Mouse (Mus musculus): ENCODE measurements at regions not wholly inside any gene's neighbourhood (a gene's known extent, or its start where the extent isn't known, plus 50 kb on each side); places are given as distances from the start of the nearest gene placed in this dataset.
"Not testable (repeated sequence)": the region's sequence is repeated elsewhere in the genome, so short reads cannot be mapped to it uniquely, and the experiment has no call there.

- no peak for DNase-seq (ENCODE audit: low spot score in 2 of 2)
Observed at GRCm38 (mm10) chr13:113484159-113484762, 134.1 kb downstream of the Snx18 start.

- no peak for DNase-seq (ENCODE audit: low spot score in 2 of 2)
Observed at GRCm38 (mm10) chr13:113482911-113483310, 135.5 kb downstream of the Snx18 start.

- no peak for DNase-seq (ENCODE audit: low spot score in 2 of 2)
Observed at GRCm38 (mm10) chr13:113477901-113478510, 140.4 kb downstream of the Snx18 start.

DNA sequence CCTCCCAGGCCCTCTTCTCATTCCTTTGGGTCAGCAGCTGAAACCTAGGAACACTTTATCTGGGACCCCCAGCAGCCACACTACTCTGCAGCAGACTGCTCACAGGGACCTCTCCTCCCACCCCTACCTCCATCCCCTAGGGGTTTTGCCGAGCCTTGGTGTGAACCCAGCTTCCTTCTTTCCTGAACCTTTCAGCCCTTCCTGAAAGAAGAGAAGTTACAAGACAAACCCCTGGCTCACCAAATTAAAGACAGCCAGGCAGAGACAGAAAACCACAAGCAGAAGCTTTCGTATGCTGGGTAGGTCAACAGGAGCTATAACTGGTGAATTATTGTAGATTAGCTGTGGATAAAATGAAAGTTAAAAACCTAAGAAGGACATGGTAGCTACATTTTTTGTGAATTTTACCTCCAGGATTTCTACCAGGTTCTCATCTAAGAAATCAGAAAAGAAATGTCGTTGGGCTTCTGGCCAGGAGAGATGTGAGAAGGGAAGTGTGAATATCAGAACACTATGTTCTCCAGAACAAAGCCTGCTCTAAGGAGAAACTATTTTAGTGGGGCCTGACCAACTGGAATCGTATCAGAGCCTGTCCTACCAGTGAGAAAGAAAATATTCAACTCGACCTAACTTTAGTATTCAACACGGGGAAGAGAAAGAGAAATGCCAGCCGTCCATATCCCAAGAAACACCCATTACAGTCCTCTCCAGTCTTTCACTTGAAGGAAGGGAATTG, 147.4 kb downstream of the Snx18 start:
- no peak for DNase-seq (ENCODE audit: low spot score in 2 of 2)

DNA sequence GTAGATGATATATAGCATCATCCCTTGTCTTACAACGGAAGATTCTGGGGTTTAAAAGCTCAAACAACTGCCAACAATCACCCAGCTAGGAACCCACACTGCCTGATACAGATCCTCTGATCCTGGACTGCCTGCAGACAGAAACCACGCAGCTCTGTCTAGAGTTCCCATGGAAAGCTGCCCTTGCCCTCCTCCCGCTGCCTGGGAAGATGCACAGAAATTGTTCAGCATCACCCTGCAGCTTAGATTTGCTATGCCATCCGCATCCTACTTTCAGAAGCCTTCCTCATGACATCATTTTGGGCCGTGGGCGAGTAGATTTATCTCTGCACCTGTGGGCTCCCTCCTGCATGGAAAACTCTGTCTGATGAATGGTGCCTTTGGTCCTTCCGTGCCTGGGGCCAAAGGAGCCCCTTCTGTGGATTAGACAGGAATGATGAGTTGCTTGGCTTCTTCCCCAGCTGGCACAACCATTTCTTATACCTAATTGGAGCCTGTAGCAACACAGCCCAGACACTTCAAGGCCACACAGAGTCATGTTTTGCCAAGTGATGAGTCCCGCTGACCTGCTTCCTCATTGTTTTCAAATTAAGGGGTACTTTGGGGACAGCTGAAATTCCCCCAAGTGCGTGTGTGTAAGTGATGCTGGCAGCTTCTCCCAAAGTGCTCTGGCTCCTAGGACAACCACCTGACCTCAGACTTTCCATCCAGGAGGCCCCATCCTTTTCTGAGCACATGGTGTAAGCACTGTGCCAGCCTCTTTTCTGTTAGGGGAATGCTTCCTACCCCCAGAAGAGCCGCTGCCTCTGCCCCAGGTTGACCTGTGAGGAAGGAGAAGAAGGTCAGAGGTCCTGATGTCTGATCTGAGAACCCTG, 153.9 kb downstream of the Snx18 start:
- DNase-seq (ENCODE audit: low spot score in 2 of 2), result no peak

GRCm38 (mm10) chr13:113463420-113463819, 154.9 kb downstream of the Snx18 start:
- DNase-seq (ENCODE audit: low spot score in 2 of 2), result no peak

DNA sequence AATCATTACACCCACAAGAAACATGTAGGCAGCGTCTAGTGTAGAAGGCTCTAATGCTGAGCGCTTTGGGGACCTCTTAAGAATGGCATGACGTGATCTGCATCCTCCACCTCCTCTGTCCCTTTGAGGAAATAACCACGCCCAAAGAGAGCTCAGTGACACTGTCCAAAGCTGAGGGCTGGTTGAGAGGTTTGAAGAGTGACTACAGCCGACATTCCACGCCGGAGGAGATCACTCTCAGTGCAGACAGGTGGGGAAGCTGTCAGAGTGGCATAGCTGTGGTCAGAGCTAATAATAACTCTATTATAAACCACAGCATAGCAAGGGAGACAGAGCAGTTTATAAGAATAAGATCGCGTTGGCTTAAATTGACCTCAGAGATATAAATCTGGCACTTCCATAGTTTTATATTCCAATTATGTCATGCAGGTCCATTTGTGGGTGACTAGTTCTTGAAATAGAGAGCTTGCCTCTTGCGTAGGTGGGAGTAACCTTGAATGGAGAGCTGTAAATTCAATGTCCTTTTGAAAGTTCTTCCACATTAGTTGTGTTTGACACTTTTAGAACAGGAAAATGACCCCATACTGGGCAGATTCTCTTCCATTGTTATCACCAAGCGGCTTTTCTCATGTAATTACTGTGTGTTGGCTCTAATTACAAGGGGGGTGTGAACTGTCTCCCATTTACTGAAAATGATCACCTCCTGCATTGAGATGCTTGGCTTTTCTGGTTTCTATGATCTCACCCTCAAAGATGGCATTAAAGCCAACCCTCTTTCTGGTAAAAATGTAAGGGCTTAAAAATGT, 161.7 kb downstream of the BC067074 start:
- DNase-seq (ENCODE audit: low spot score in 2 of 2), result no peak

GRCm38 (mm10) chr13:113448378-113448777, 155.4 kb downstream of the BC067074 start:
- DNase-seq (ENCODE audit: low spot score in 2 of 2), result no peak

- no peak for DNase-seq (ENCODE audit: low spot score in 2 of 2)
Observed at GRCm38 (mm10) chr13:113446226-113446625, 153.3 kb downstream of the BC067074 start.

DNA sequence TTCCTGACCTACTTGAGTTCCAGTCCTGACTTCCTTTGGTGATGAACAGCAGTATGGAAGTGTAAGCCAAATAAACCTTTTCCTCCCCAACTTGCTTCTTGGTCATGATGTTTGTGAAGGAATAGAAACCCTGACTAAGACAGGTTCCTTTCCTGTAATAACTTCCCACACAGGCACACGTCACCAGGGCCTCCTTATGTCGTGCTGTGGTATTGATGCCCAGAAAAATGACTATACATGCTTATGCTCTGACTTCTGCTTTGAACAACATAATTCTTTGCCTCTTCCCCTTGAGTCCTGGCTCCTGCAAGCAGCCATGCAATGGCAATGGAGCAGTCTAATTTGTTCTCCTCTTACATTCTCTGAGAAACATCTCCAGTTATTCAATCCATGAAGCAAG, 151.5 kb downstream of the BC067074 start:
- DNase-seq (ENCODE audit: low spot score in 2 of 2), result not testable (repeated sequence)

GRCm38 (mm10) chr13:113443078-113443477, 150.1 kb downstream of the BC067074 start:
- no peak for DNase-seq (ENCODE audit: low spot score in 2 of 2)

DNA sequence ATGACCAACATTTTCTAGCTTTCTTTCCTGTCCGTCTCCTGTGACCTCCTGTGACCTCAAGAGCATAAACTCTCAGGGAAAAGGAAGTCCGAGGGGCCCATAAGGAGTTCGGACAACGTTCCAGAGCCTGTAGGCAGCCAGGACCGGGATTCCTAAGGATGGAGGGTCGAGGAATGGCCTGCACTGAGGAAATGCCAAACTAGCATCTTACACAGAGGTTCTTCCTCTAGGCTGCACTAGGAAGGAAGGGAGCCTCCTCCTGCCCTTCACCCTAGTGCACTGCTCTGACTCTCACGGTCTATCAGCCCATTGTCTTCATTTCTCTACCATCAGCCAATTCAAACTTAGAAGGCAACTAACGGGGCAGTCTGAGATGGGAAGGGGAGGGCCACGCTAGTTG, 149.2 kb downstream of the BC067074 start:
- no peak for DNase-seq (ENCODE audit: low spot score in 2 of 2)

DNA sequence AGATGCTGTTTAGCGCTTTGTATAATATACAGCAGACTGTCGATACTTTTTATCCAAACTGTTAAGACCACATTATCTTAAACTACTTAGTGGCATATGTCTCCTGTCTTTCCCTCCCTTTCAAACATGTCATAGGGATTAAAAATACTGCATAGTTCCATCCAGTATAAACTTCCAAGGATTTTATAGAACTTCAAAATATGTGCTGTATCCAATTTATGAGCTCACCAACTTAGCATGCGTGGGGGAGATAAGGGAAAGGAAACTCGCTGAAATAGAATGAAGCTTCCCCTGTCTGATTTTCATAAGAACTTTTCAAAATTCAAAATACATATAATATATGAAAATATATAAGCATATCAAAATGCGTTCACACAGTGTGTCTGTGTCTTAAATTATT, 147.2 kb downstream of the BC067074 start:
- no peak for DNase-seq (ENCODE audit: low spot score in 2 of 2)

GRCm38 (mm10) chr13:113439516-113439915, 146.6 kb downstream of the BC067074 start:
- no peak for DNase-seq (ENCODE audit: low spot score in 2 of 2)

- no peak for DNase-seq (ENCODE audit: low spot score in 2 of 2)
Observed at GRCm38 (mm10) chr13:113438872-113439271, 145.9 kb downstream of the BC067074 start.

DNA sequence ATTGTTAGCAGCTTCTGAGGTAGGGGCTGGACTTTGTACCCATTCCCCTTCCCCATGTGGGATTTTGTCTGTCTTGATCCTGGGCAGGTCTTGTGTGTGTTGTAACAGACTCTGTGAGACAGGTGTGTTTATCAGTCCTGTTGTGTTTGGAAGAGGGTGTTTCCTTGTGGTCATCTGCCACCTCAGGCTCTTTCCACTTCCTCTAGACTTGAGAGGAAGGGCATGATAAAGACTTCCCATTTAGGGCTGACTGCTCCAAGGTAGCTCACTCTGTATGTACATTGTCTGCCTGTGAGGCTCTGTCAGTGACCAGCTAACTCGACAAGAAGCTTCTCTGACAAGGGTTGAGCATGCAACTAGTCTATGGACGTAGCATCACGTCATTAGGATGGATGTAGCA, 143.3 kb downstream of the BC067074 start:
- DNase-seq (ENCODE audit: low spot score in 2 of 2), result no peak

DNA sequence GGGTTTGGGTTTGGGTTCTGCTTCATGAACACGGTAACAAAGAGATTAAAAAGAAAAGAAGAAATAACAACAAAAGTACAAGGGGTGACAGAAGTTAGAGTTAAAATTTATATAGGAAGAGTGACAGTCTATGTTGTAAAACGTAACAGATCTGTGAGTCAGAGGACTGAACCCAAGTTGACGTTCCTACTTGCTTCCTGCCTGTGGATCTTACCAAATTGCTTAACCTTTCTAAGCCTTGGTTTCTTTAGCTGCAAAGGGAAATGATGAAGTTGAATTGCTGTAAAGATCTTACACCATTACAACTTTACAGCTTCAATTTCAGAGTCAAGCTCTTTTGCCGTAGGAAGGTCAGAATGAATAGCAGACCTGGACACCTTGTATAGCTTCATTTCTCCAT, 142.2 kb downstream of the BC067074 start:
- no peak for DNase-seq (ENCODE audit: low spot score in 2 of 2)

GRCm38 (mm10) chr13:113433456-113433855, 140.5 kb downstream of the BC067074 start:
- no peak for DNase-seq (ENCODE audit: low spot score in 2 of 2)

GRCm38 (mm10) chr13:113429615-113430014, 136.7 kb downstream of the BC067074 start:
- DNase-seq (ENCODE audit: low spot score in 2 of 2), result no peak

Measured in urinary bladder, postnatal 36 days (tissue).